Mouse (Mus musculus) heart, adult 2 months (tissue): Measurements from ENCODE around the gene Dhx58.

Experiments
- EP300 ChIP-seq: fragments of 200-500 bp; IDR thresholded peaks from 2 replicates; pipeline ENCODE4 v1.6.1; 2011; ENCODE audit warnings: low read depth, low read length, control low read depth; ENCODE audit not compliant: insufficient read depth
- POLR2A ChIP-seq: fragments of 200-500 bp; IDR thresholded peaks from 2 replicates; pipeline ENCODE4 v1.6.1; 2011; ENCODE audit warnings: mild to moderate bottlenecking, low read depth, low read length, control low read depth; ENCODE audit not compliant: insufficient read depth

DNA sequence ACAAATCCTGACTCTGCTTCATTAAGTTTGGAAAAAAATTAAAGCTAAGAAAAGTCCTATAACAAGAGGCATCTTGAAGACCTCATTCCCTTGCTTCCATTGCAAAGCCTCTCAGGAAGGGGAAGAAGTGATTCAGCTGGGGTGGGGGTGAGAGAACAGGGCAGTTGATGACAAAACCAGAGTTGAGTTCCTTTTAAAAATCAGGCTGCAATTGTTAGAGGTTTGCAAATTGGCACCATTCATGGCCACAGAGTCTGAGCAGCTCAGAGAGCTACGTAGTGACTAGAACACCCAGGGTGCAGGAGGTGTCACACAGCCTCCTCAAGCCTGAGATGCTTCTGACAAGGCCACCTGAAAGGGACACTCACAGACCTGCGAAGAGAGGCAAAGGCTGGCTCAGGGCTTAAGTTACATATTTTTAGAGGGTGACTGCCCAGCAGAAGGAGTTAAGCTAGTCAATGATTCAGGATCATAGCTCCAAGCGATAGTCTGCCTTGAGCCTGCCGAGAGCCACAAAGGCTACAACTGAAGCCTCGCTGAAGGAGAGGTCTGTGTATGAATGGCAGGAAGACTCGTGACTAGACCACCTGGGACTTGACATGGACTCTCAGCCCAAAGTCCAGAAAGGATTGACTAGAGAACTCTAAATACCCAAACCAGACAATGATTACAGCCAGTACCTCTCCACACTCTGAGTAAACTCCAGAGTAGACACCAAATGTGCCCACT lies 26.6 kb upstream of the Dhx58 start:
- TF ChIP-seq POLR2A (no peak), EP300 (no peak)
